Mouse (Mus musculus) liver, adult 2 months (tissue): ENCODE results near the gene Ces2a.

ENCODE experiments used
- CTCF ChIP-seq: fragments of 200-500 bp; IDR thresholded peaks from 2 replicates; pipeline ENCODE4 v1.5.1; 2011; ENCODE audit warnings: low read depth, low read length, control low read depth
- POLR2A ChIP-seq: fragments of 200-500 bp; IDR thresholded peaks from 2 replicates; pipeline ENCODE4 v1.6.1; 2011; ENCODE audit warnings: low read length, control low read depth; ENCODE audit not compliant: insufficient read depth; ENCODE audit errors: extremely low read depth

DNA sequence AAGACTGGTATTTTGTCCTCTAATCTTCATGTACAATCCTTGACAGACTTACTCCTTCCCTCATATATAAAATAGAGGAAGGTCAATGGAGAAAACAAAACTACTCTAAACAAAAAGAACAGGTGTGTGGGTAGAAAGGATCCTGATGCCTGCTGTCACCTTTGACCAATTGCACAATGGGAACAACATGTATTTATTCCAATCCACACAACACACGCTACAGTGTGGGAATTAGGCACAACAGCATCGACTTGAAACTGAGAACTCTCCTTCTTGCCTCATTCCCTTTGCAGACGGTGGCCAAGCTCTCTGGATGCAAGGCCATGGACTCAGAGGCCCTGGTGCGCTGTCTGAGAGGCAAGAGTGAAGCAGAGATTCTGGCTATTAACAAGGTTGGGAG, 27.3 kb downstream of the Ces2a start:
- TF ChIP-seq CTCF (no peak), POLR2A (no peak)
